Mouse (Mus musculus) cerebellum, postnatal 36 days (tissue): ENCODE measurements at regions not wholly inside any gene's neighbourhood (a gene's known extent, or its start where the extent isn't known, plus 50 kb on each side); places are given as distances from the start of the nearest gene placed in this dataset.

Experiments
- DNase-seq, 2 experiments: peaks; one replicate each; pipeline ENCODE4 v3.0.0; 2021 to 2022; ENCODE audit warnings: mixed read lengths in 2 of 2

GRCm38 (mm10) chr3:49200596-49200995 lies 556.5 kb downstream of the Pcdh18 start:
- peak in 1 of 2 experiments; percentile 17 for DNase-seq

- peak; percentile 73 to 76 for DNase-seq
Measured at GRCm38 (mm10) chr3:49185555-49185954, 571.6 kb downstream of the Pcdh18 start.
